Mouse (Mus musculus): Measurements from ENCODE around the gene Slc50a1. TPM values are rescaled to one million over a fixed set of nuclear protein-coding genes. Genes with fewer than 3 reads are reported as not detected.
A peak's percentile ranks its signal among the peaks of the same experiment; 100 is the strongest.

The Slc50a1 gene
- total RNA-seq, 2 experiments from 2014 or later: 7.0 to 8.9 TPM

- DNase-seq (ENCODE audit: low spot score): no peak
Observed at GRCm38 (mm10) chr3:89232614-89233013, 37.8 kb downstream of the Slc50a1 start.

GRCm38 (mm10) chr3:89231772-89232275 lies 38.5 kb downstream of the Slc50a1 start:
- no peak for DNase-seq (ENCODE audit: low spot score)

GRCm38 (mm10) chr3:89231345-89231744 lies 39.0 kb downstream of the Slc50a1 start:
- no peak for DNase-seq (ENCODE audit: low spot score)

- DNase-seq (ENCODE audit: low spot score): no peak
Observed at GRCm38 (mm10) chr3:89230561-89230960, 39.8 kb downstream of the Slc50a1 start.

- no peak for DNase-seq (ENCODE audit: low spot score)
Observed at GRCm38 (mm10) chr3:89229276-89229675, 41.1 kb downstream of the Slc50a1 start.

GRCm38 (mm10) chr3:89228836-89229235 lies 41.5 kb downstream of the Slc50a1 start, which contains the start of gene Muc1:
TSS of gene Muc1 (plus strand) at chr3:89229057.
- DNase-seq (ENCODE audit: low spot score): no peak

GRCm38 (mm10) chr3:89228180-89228549 lies 42.2 kb downstream of the Slc50a1 start:
- DNase-seq (ENCODE audit: low spot score): peak; percentile 89

- DNase-seq (ENCODE audit: low spot score): peak; percentile 53
Observed at GRCm38 (mm10) chr3:89227307-89228179, 42.8 kb downstream of the Slc50a1 start.

- no peak for DNase-seq (ENCODE audit: low spot score)
Observed at GRCm38 (mm10) chr3:89226900-89227299, 43.5 kb downstream of the Slc50a1 start, which contains the start of gene Mtx1. TSS of gene Mtx1 (minus strand) at chr3:89227088.

GRCm38 (mm10) chr3:89226361-89226760 lies 44.0 kb downstream of the Slc50a1 start:
- DNase-seq (ENCODE audit: low spot score): no peak

GRCm38 (mm10) chr3:89225918-89226317 lies 44.5 kb downstream of the Slc50a1 start:
- no peak for DNase-seq (ENCODE audit: low spot score)

GRCm38 (mm10) chr3:89225321-89225815 lies 45.0 kb downstream of the Slc50a1 start:
- no peak for DNase-seq (ENCODE audit: low spot score)

- DNase-seq (ENCODE audit: low spot score): no peak
Observed at GRCm38 (mm10) chr3:89224796-89225195, 45.6 kb downstream of the Slc50a1 start.

- no peak for DNase-seq (ENCODE audit: low spot score)
Observed at GRCm38 (mm10) chr3:89221167-89221566, 49.2 kb downstream of the Slc50a1 start.

- DNase-seq (ENCODE audit: low spot score): no peak
Observed at GRCm38 (mm10) chr3:89219546-89219945, 50.8 kb downstream of the Slc50a1 start.

- no peak for DNase-seq (ENCODE audit: low spot score)
Observed at GRCm38 (mm10) chr3:89218271-89218670, 52.1 kb downstream of the Slc50a1 start.

Small RNA genes lying within 50 kb of the gene (microRNA-seq; reads per million reads assigned to microRNA genes)
- 29.0 reads per million, percentile 41 among the genes with 10 or more reads in this experiment for gene Mir92b

Other genes starting within 250 kb of the Slc50a1 start
- 10 to 100 TPM; 15.4 to 20.2 TPM for gene Rusc1, start 177.3 kb downstream of the Slc50a1 start, total RNA-seq (2021)
- gene Gm43738, start 169.5 kb downstream of the Slc50a1 start, total RNA-seq (2021): not detected
- 10 to 100 TPM; 27.2 to 27.8 TPM for gene Fdps, start 168.6 kb downstream of the Slc50a1 start, total RNA-seq (2021)
- gene Pklr, start 134.4 kb downstream of the Slc50a1 start, total RNA-seq (2021): not detected
- under 1 TPM; 0.14 to 0.26 TPM for gene Hcn3, start 110.4 kb downstream of the Slc50a1 start, total RNA-seq (2021)
- 10 to 100 TPM; 16.6 to 18.6 TPM for gene Clk2, start 105.8 kb downstream of the Slc50a1 start, total RNA-seq (2021)
- 10 to 100 TPM; 37.8 to 38.4 TPM for gene Scamp3, start 93.1 kb downstream of the Slc50a1 start, total RNA-seq (2021)
- 10 to 100 TPM; 16.5 to 22.2 TPM for gene Fam189b, start 87.4 kb downstream of the Slc50a1 start, total RNA-seq (2021)
- 10 to 100 TPM; 15.5 to 17.8 TPM for gene Gba, start 67.6 kb downstream of the Slc50a1 start, total RNA-seq (2021)
- gene Thbs3, start 55.4 kb downstream of the Slc50a1 start, total RNA-seq (2021): 1 to 10 TPM; 3.6 to 9.2 TPM
- gene Mtx1, start 43.5 kb downstream of the Slc50a1 start, total RNA-seq (2021): 10 to 100 TPM; 45.4 to 46.7 TPM
- under 1 TPM; 0.18 to 0.40 TPM for gene Muc1, start 41.5 kb downstream of the Slc50a1 start, total RNA-seq (2021)
- gene Krtcap2, start 24.6 kb downstream of the Slc50a1 start, total RNA-seq (2021): 10 to 100 TPM; 70.2 to 74.5 TPM
- gene Trim46, start 24.3 kb downstream of the Slc50a1 start, total RNA-seq (2021): under 1 TPM; 0.14 to 0.31 TPM
- gene Dpm3, start 11.2 kb downstream of the Slc50a1 start, total RNA-seq (2021): 10 to 100 TPM; 22.6 to 24.3 TPM
- 10 to 100 TPM in 1 of 2 experiments, 1 to 10 TPM in 1; 5.7 to 18.8 TPM for gene Efna1, start 10.6 kb upstream of the Slc50a1 start, total RNA-seq (2021)
- not detected for gene Efna3, start 52.4 kb upstream of the Slc50a1 start, total RNA-seq (2021)
- gene Efna4, start 67.5 kb upstream of the Slc50a1 start, total RNA-seq (2021): not detected
- gene Adam15, start 79.4 kb upstream of the Slc50a1 start, total RNA-seq (2021): 10 to 100 TPM; 16.9 to 26.1 TPM
- gene Dcst2, start 91.4 kb upstream of the Slc50a1 start, total RNA-seq (2021): not detected
- not detected for gene Dcst1, start 94.7 kb upstream of the Slc50a1 start, total RNA-seq (2021)
- gene Zbtb7b, start 124.2 kb upstream of the Slc50a1 start, total RNA-seq (2021): 10 to 100 TPM; 26.4 to 28.3 TPM
- under 1 TPM in 1 of 2 experiments, not detected in 1; 0.59 TPM for gene Lenep, start 132.2 kb upstream of the Slc50a1 start, total RNA-seq (2021)
- gene Flad1, start 141.3 kb upstream of the Slc50a1 start, total RNA-seq (2021): 10 to 100 TPM; 45.2 to 51.6 TPM
- gene Cks1b, start 147.8 kb upstream of the Slc50a1 start, total RNA-seq (2021): 1 to 10 TPM; 2.2 to 2.7 TPM
- 10 to 100 TPM; 14.7 to 19.1 TPM for gene Shc1, start 147.9 kb upstream of the Slc50a1 start, total RNA-seq (2021)
- 10 to 100 TPM in 1 of 2 experiments, 1 to 10 TPM in 1; 7.8 to 11.6 TPM for gene Pygo2, start 159.6 kb upstream of the Slc50a1 start, total RNA-seq (2021)
- gene Pbxip1, start 166.1 kb upstream of the Slc50a1 start, total RNA-seq (2021): 100 to 1,000 TPM; 226 to 236 TPM
- 1 to 10 TPM; 8.7 to 9.2 TPM for gene Pmvk, start 184.0 kb upstream of the Slc50a1 start, total RNA-seq (2021)
- 1 to 10 TPM; 4.2 to 4.4 TPM for gene Kcnn3, start 249.6 kb upstream of the Slc50a1 start, total RNA-seq (2021)